Mouse (Mus musculus): ENCODE data around the gene Map2k2. TPM values are rescaled to one million over a fixed set of nuclear protein-coding genes. Genes with fewer than 3 reads are reported as not detected.

Gene Map2k2
- total and polyA plus RNA-seq, 3 experiments: 67.2 to 127 (median 120) TPM

DNA sequence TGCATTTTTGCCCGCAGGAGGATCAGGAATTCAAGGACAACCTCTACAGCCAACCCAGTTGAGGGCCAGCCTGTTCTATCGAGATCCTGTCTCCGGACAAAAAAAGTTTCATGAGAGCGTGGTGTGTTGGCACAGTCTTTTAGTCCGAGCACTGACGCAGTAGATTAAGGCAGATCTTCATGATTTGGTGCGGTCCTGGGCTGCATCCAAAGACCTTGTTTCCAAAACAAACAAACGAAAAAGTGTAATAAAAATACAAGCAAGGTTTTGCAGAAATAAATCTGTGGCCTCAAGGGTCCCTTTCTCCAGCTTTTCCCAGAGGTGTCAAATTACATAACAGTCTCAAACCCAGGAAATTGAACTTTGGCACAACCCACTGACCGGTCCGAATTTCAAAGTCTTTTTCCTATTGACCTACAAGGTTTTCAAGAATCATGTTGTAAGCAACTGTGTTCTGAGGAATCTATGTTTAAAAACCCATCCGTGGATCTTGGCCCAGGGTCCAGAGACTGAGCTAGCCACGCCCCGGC, 70.3 kb downstream of the Map2k2 start:
- peak overlapping the region; percentile 93 for H3K4me2 ChIP-seq (ENCODE audit: insufficient read depth, low read depth, poor library complexity, severe bottlenecking)
- peak overlapping the region in 2 of 3 experiments; percentile 21 to 99 for H3K4me3 ChIP-seq (replicated peaks in 1 of 3; ENCODE audit: low read depth in 2 of 3, low read length in 2 of 3, poor library complexity in 1 of 3)
- H3K27me3 ChIP-seq (replicated peaks): no peaks in the 10 kb centered on the region
- peak overlapping the region; percentile 23; the same call in 1 of the 2 replicates for H3K9ac ChIP-seq (ENCODE audit: insufficient read depth, low read depth)
- dilution Hi-C loops (cut with MboI; ENCODE audit: extremely low pct_ligation_motif_present, extremely low pct_unique_long_range_greater_than_20kb, low sequenced_read_pairs) (no loop called here), in situ Hi-C loops (cut with MboI; ENCODE audit: low pct_ligation_motif_present, low pct_unique_long_range_greater_than_20kb, low sequenced_read_pairs) (loop anchor here (10.0 kb wide), 1 partner anchor 101 kb away; the partner anchor contains the start of gene Thop1)
- H3K36me3 ChIP-seq (replicated peaks in 1 of 2; ENCODE audit: control insufficient read depth in 1 of 2, insufficient read depth in 1 of 2, low read length in 1 of 2): peaks cover 37 to 39% of the 10 kb centered on the region in 2 experiments
- DNase-seq (ENCODE audit: extremely low read depth): no peak
- H3K4me1 ChIP-seq (ENCODE audit: control insufficient read depth in 1 of 2, insufficient read depth in 2 of 2): peaks cover 22 to 43% of the 10 kb centered on the region in 2 experiments
- H3K79me2 ChIP-seq (replicated peaks; ENCODE audit: control insufficient read depth, extremely low read depth, insufficient read depth, poor library complexity, severe bottlenecking): peaks cover 39% of the 10 kb centered on the region
- H3K27ac ChIP-seq (ENCODE audit: insufficient read depth, low read depth): no peak overlapping the region
- no peaks in the 10 kb centered on the region for H3K9me3 ChIP-seq (replicated peaks; ENCODE audit: low read length)
- 0 out of 2 replicates have a peak, but pooled peaks have one; percentile 9 for TF ChIP-seq RCOR1 (conservative IDR thresholded peaks at IDR 0.05; ENCODE audit: low read depth, low read length)
- TF ChIP-seq HCFC1 (IDR thresholded peaks at IDR 0.05; ENCODE audit: low read depth, low read length): no peak
- no peak for TF ChIP-seq CHD1 (IDR thresholded peaks at IDR 0.05; ENCODE audit: low read depth, low read length)
- no peak for TF ChIP-seq TBP (conservative IDR thresholded peaks at IDR 0.05; ENCODE audit: low read depth, low read length)
- no peak for TF ChIP-seq JUN (IDR thresholded peaks at IDR 0.05; ENCODE audit: insufficient read depth, low read depth, low read length)
- 0 out of 2 replicates have a peak, but pooled peaks have one; percentile 22 for TF ChIP-seq ZNF384 (IDR thresholded peaks at IDR 0.05; ENCODE audit: low read depth, low read length)
- no peak for TF ChIP-seq USF1 (IDR thresholded peaks at IDR 0.05; ENCODE audit: low read depth, low read length)
- no peak for TF ChIP-seq ZKSCAN1 (IDR thresholded peaks at IDR 0.05; ENCODE audit: borderline replicate concordance, low read depth, low read length)

DNA sequence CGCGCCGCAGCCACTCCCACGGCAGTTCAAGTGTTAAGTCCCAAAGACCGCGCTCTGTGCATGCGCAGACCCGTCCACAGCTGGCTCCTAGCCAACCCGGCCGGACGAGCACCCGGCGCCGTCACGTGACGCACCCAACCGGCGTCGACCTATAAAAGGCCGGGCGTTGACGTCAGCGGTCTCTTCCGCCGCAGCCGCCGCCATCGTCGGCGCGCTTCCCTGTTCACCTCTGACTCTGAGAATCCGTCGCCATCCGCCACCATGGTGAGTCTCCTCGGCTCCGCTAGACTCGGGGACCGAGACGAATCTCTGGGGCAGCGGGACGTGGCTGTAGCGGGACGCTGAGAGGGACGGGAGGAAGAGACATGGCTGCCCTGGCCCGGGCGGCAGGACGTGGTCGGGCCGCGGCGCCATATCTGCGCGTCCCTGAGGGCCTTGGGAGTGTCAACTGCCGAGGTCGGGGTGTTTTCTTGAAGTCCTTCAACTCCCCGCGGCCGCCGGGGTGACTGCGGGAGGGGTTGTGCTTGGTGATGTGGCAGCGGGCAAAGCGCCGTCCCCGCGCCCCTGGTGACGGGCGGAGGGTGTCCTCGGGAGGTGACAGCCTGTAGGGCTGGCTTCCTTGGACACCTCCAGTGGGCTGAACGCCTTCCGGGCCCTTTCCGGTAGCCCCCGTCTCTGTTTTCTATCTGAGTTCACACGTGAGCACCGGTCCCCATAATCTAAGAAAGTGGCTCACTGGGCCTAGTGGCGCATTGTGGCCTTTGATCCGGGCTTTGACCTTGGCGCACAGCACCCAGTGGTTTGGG, 71.0 kb downstream of the Map2k2 start, which contains the start of gene Eef2:
Gene Eef2, plus strand, starts transcription at position 166 of the 806 bp plus-strand sequence.
- Histone ChIP-seq H3K4me1 (ENCODE audit: control insufficient read depth in 1 of 2, insufficient read depth in 2 of 2) (peaks cover 22 to 47% of the 10 kb centered on the region in 2 experiments), H3K4me3 (replicated peaks in 1 of 3; ENCODE audit: low read depth in 2 of 3, low read length in 2 of 3, poor library complexity in 1 of 3) (peak within 1 kb of the TSS; percentile 96 to 99 (median 99)), H3K27me3 (replicated peaks) (no peaks in the 10 kb centered on the region), H3K9ac (ENCODE audit: insufficient read depth, low read depth) (peak within 1 kb of the TSS; percentile 98), H3K36me3 (replicated peaks in 1 of 2; ENCODE audit: control insufficient read depth in 1 of 2, insufficient read depth in 1 of 2, low read length in 1 of 2) (peaks cover 44 to 45% of the 10 kb centered on the region in 2 experiments), H3K79me2 (replicated peaks; ENCODE audit: control insufficient read depth, extremely low read depth, insufficient read depth, poor library complexity, severe bottlenecking) (peaks cover 39% of the 10 kb centered on the region), H3K4me2 (ENCODE audit: insufficient read depth, low read depth, poor library complexity, severe bottlenecking) (peak within 1 kb of the TSS; percentile 93), H3K9me3 (replicated peaks; ENCODE audit: low read length) (no peaks in the 10 kb centered on the region), H3K27ac (ENCODE audit: insufficient read depth, low read depth) (peak within 1 kb of the TSS; percentile 84)
- dilution Hi-C loops (cut with MboI; ENCODE audit: extremely low pct_ligation_motif_present, extremely low pct_unique_long_range_greater_than_20kb, low sequenced_read_pairs): no loop called here
- in situ Hi-C loops (cut with MboI; ENCODE audit: low pct_ligation_motif_present, low pct_unique_long_range_greater_than_20kb, low sequenced_read_pairs): loop anchor here (10.0 kb wide), 1 partner anchor 102 kb away; the partner anchor contains the start of gene Thop1
- peak; percentile 97 for DNase-seq (ENCODE audit: extremely low read depth)
- TF ChIP-seq KAT2A (IDR thresholded peaks at IDR 0.05; ENCODE audit: insufficient replicate concordance, low read length): peak; percentile 94
- peak; percentile 94 for TF ChIP-seq BHLHE40 (IDR thresholded peaks at IDR 0.05; ENCODE audit: low read depth, low read length)
- TF ChIP-seq USF1 (IDR thresholded peaks at IDR 0.05; ENCODE audit: low read depth, low read length): peak; percentile 100
- TF ChIP-seq ETS1 (conservative IDR thresholded peaks at IDR 0.05; ENCODE audit: low read depth, low read length): peak; percentile 55
- no peak for TF ChIP-seq CTCF (conservative IDR thresholded peaks at IDR 0.05 in 1 of 2, IDR thresholded peaks at IDR 0.05 in 1 of 2; ENCODE audit: low read depth in 2 of 2, low read length in 2 of 2)
- TF ChIP-seq UBTF (IDR thresholded peaks at IDR 0.05; ENCODE audit: low read depth, low read length): no peak; the same call in 1 of the 2 replicates
- TF ChIP-seq MAFK (IDR thresholded peaks at IDR 0.05; ENCODE audit: insufficient replicate concordance, low read length): no peak
- TF ChIP-seq EP300 (IDR thresholded peaks at IDR 0.05; ENCODE audit: low read length): no peak
- peak; percentile 98 for TF ChIP-seq ZMIZ1 (IDR thresholded peaks at IDR 0.05; ENCODE audit: low read depth, low read length)
- TF ChIP-seq USF2 (conservative IDR thresholded peaks at IDR 0.05; ENCODE audit: low read depth, low read length): peak; percentile 98
- peak; percentile 92 for TF ChIP-seq NRF1 (IDR thresholded peaks at IDR 0.05; ENCODE audit: low read depth, low read length)
- TF ChIP-seq JUND (conservative IDR thresholded peaks at IDR 0.05; ENCODE audit: low read depth, low read length): no peak
- peak; percentile 73; the same call in 1 of the 2 replicates for TF ChIP-seq CHD1 (IDR thresholded peaks at IDR 0.05; ENCODE audit: low read depth, low read length)
- peak; percentile 97 for TF ChIP-seq POLR2AphosphoS2 (IDR thresholded peaks at IDR 0.05; ENCODE audit: low read depth, low read length)
- TF ChIP-seq E2F4 (IDR thresholded peaks at IDR 0.05; ENCODE audit: insufficient replicate concordance, low read depth, low read length): no peak
- peak; percentile 67; the same call in 1 of the 2 replicates for TF ChIP-seq MAZ (IDR thresholded peaks at IDR 0.05; ENCODE audit: low read depth, low read length)
- TF ChIP-seq PAX5 (IDR thresholded peaks at IDR 0.05; ENCODE audit: low read length): no peak
- TF ChIP-seq ZNF384 (IDR thresholded peaks at IDR 0.05; ENCODE audit: low read depth, low read length): no peak
- TF ChIP-seq TBP (conservative IDR thresholded peaks at IDR 0.05; ENCODE audit: low read depth, low read length): peak; percentile 97
- no peak for TF ChIP-seq RAD21 (IDR thresholded peaks at IDR 0.05; ENCODE audit: low read depth, low read length)
- peak; percentile 99 for TF ChIP-seq MAX (IDR thresholded peaks at IDR 0.05; ENCODE audit: low read length)
- TF ChIP-seq ELF1 (IDR thresholded peaks at IDR 0.05; ENCODE audit: low read depth, low read length): peak; percentile 74
- TF ChIP-seq CHD2 (IDR thresholded peaks at IDR 0.05; ENCODE audit: low read length): peak; percentile 44; the same call in 1 of the 2 replicates
- peak; percentile 99 for TF ChIP-seq POLR2A (IDR thresholded peaks at IDR 0.05; ENCODE audit: low read depth, low read length)
- TF ChIP-seq ZKSCAN1 (IDR thresholded peaks at IDR 0.05; ENCODE audit: borderline replicate concordance, low read depth, low read length): no peak
- peak; percentile 75 for TF ChIP-seq HCFC1 (IDR thresholded peaks at IDR 0.05; ENCODE audit: low read depth, low read length)

All from CH12.LX (cell line).